Mouse (Mus musculus): ENCODE measurements around the gene Zbtb43. TPM values are rescaled to one million over a fixed set of nuclear protein-coding genes. Genes with fewer than 3 reads are reported as not detected.

The Zbtb43 gene
- polyA plus RNA-seq, 1 experiment = 1.6 TPM

GRCm38 (mm10) chr2:33403511-33404003 is 64.8 kb downstream of the Zbtb43 start:
- no peak for TF ChIP-seq GATA1 (IDR thresholded peaks at IDR 0.05; ENCODE audit: low read length)

- no peak for TF ChIP-seq GATA1 (IDR thresholded peaks at IDR 0.05; ENCODE audit: low read length)
These were observed 65.7 kb downstream of the Zbtb43 start for GRCm38 (mm10) chr2:33402638-33403037.

- TF ChIP-seq GATA1 (IDR thresholded peaks at IDR 0.05; ENCODE audit: low read length) = no peak
These were observed 66.1 kb downstream of the Zbtb43 start for GRCm38 (mm10) chr2:33402236-33402635.

- TF ChIP-seq GATA1 (IDR thresholded peaks at IDR 0.05; ENCODE audit: low read length) = no peak
These were observed 67.1 kb downstream of the Zbtb43 start for GRCm38 (mm10) chr2:33401217-33401616.

GRCm38 (mm10) chr2:33400541-33400940 is 67.8 kb downstream of the Zbtb43 start:
- no peak for TF ChIP-seq GATA1 (IDR thresholded peaks at IDR 0.05; ENCODE audit: low read length)

Other genes with a start within 250 kb of the Zbtb43 start
- gene Ralgps1, start 97.1 kb downstream of the Zbtb43 start, polyA plus RNA-seq (2012) = 1.3 TPM in 2 replicates
- 4.8 and 5.8 TPM in 2 replicates for gene Zbtb34, start 37.2 kb downstream of the Zbtb43 start, polyA plus RNA-seq (2012)
- gene Lmx1b, start 172.0 kb upstream of the Zbtb43 start, polyA plus RNA-seq (2012) = not detected in 2 replicates